Mouse (Mus musculus) hindbrain, embryonic 15.5 days (tissue): ENCODE measurements around the gene Arl4d. TPM values are rescaled to one million over a fixed set of nuclear protein-coding genes. Genes with fewer than 3 reads are reported as not detected.

Experiments used
- ATAC-seq: fragments of 200-750 bp; cut with Nextera tagmentation; 2 replicates; pipeline ENCODE4 v1.8.0; 2017; ENCODE audit warnings: low read depth, moderate number of reproducible peaks, moderate TSS enrichment; ENCODE audit not compliant: low FRiP score
- H3K27ac ChIP-seq: fragments of 300-500 bp; sonication (generic); replicated peaks from 2 replicates; pipeline ENCODE4 v1.5.1; 2015; ENCODE audit warnings: mild to moderate bottlenecking, inconsistent platforms
- H3K27me3 ChIP-seq: fragments of 300-500 bp; sonication (generic); 2 replicates; pipeline ENCODE4 v1.6.1; 2015; ENCODE audit warnings: control low read depth, inconsistent platforms
- H3K36me3 ChIP-seq: fragments of 300-500 bp; sonication (generic); 2 replicates; pipeline ENCODE4 v1.6.1; 2015; ENCODE audit warnings: control low read depth, inconsistent platforms
- H3K4me1 ChIP-seq: fragments of 300-500 bp; sonication (generic); replicated peaks from 2 replicates; pipeline ENCODE4 v1.6.1; 2015; ENCODE audit warnings: control low read depth, inconsistent platforms
- H3K4me2 ChIP-seq: fragments of 300-500 bp; sonication (generic); 2 replicates; pipeline ENCODE4 v1.6.1; 2015; ENCODE audit warnings: moderate library complexity, mild to moderate bottlenecking, inconsistent platforms
- H3K4me3 ChIP-seq: fragments of 300-500 bp; sonication (generic); 2 replicates; pipeline ENCODE4 v1.5.1; 2015; ENCODE audit warnings: mild to moderate bottlenecking, inconsistent platforms
- H3K9ac ChIP-seq: fragments of 300-500 bp; sonication (generic); 2 replicates; pipeline ENCODE4 v1.6.1; 2015; ENCODE audit warnings: inconsistent platforms
- H3K9me3 ChIP-seq: fragments of 300-500 bp; sonication (generic); 2 replicates; pipeline ENCODE4 v1.6.1; 2016; ENCODE audit warnings: control low read depth, inconsistent platforms
- WGBS: fragments of 180-500 bp; shearing (Covaris S2); methylation state at CpG from one replicate; pipeline ENCODE4 v1.1.7; 2015; 5-methylcytosine and 5-hydroxymethylcytosine counted together
- polyA plus RNA-seq: library from polyadenylated mRNA; unstranded; fragments of >200 nt; fragmentation: Nextera tagmentation; extraction: Ambion mirVana; gene quantifications from 2 replicates; pipeline ENCODE4 v1.2.1, GENCODE M21; 2015

Arl4d gene
- polyA plus RNA-seq, 1 experiment from 2014 or later: 5.6 TPM

DNA sequence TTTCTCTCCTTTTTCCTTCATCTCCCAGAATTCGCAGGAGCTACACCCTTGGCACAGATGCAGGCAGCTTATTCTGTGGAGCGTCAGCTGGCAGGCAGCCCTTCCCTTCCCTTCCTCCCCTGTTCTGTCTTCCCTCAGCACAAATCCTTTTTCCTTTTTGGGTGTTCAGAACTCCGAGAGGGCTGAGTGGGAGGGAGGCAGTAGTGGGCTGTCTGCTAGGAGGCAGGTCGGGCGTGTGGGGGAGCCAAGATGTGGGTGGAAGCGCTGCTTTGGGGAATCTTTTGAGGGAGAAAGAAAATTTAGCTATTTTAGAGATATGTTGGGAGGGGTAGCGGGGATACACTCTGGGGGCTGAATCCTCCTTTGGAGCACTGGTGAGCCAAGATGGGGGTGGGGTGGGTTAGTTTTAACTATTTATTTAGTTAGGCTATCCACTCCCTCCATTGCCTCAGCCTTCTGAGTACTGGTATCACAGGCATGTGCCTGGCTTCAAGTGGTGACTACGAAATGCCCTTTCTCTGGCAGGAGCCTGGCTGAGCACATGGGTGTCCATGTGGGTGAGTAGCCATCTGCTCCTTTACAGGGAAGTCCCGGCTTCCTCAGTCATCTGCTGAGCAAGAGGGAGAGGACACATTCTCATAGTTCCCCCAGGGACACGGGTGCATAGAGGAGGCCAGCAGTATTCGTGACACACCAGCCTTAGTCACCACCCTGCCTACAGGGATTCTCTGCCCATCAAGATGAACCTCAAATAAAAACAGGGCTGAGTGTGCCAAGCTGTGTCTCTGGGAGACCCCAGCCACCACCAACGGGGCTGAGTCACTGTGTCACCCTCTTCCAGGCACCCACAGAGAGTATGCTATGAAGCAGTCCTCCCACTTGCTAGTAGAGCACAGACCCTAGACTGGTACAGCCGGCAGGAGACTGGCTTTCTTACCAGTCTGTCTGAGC, 22.3 kb downstream of the Arl4d start:
- Histone ChIP-seq H3K4me3 (no peak overlapping the region), H3K4me2 (peak overlapping the region; percentile 27; the same call in 1 of the 2 replicates), H3K27me3 (no peaks in the 10 kb centered on the region), H3K9ac (no peak overlapping the region), H3K9me3 (no peaks in the 10 kb centered on the region), H3K4me1 (peaks cover 11% of the 10 kb centered on the region), H3K36me3 (no peaks in the 10 kb centered on the region), H3K27ac (peak overlapping the region; percentile 51)
- no peak for ATAC-seq
- 49% methylated on average over 13 of the region's 13 CpGs for WGBS

DNA sequence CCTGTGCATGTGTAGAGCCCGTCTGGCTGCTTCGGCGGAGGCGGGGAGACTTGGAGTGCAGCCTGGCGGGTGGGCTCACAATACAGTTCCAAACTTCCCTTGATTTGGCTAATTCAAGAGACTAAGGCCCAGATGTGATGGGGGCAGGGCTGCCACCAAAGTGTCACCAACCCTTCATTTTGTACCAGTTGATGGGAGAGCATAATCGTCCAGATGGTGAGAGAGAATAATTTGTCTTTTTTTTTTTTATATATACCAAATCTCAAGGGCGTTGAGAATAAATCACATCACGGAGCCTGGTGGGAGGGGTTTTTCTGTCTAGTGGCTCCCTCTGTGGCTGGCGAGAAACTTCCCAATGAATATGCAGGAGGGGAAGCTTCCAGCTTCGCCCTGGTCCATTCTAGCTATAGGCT, 24.4 kb downstream of the Arl4d start:
- no peaks in the 10 kb centered on the region for H3K36me3 ChIP-seq
- H3K4me3 ChIP-seq: no peak overlapping the region
- no peaks in the 10 kb centered on the region for H3K27me3 ChIP-seq
- ATAC-seq: no peak
- no peak overlapping the region for H3K4me2 ChIP-seq
- H3K9ac ChIP-seq: no peak overlapping the region
- peaks cover 11% of the 10 kb centered on the region for H3K4me1 ChIP-seq
- 0 out of 2 replicates have a peak overlapping the region, but pooled peaks have one; percentile 14 for H3K27ac ChIP-seq
- 41% methylated on average over 10 of the region's 10 CpGs for WGBS
- H3K9me3 ChIP-seq: no peaks in the 10 kb centered on the region

DNA sequence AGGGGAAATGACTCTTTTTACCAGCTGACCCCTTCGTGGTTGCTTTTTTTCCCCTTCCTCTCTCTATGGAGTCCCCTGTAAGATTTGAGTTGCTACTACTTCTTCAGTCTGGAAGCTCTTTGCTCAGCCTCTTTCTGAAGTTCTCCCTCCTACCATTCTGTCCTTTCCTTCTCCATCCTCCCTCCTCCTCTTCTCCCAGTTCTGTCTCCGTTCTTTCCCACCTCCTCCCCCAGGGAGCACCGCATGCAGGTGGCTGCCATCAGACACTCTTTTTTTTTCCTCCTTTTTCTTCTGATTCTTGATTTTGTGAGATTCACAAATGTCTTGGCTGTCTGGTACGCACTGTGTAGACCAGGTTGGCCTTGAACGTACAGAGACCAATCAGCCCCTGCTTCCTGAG, 25.0 kb downstream of the Arl4d start:
- 60% methylated on average over 5 of the region's 5 CpGs for WGBS
- ATAC-seq: no peak
- H3K36me3 ChIP-seq: no peaks in the 10 kb centered on the region

DNA sequence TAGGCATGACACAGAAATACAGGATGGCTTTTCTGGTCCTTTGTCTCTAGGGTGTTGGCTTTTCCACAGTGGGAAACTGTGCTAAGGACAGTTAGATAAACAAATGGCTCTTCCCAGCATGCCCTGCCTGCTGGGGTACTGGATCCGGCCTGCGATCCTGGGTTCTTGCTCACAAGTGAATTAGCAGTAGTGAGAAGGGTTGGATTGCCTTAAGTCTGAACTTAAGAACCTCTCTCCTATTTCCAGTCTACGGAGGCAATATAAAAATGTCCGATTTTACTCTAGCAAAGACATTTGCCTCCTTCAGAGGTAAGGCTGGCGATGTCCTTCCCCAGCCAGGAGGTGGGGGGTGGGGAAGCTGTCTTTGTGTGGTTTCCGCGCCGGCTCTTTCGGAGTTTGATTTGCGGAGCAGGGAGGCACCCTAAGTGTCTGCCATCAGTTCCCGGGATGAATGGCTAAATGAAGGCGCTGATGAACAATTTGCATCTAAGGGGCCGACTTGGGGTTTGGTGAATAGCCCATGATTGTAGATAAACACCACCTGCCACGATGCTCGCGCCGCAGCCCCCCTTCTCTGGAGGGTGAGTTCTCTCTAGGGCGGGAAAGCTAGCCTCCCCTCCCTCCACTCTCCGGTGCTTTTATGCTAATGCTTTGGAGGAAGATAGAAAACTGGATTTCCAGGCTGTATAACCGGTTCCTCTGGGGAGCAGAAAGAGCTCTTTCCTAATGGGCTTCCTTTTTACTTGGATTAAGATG, 30.7 kb downstream of the Arl4d start:
- H3K4me1 ChIP-seq: peaks cover 16% of the 10 kb centered on the region
- H3K27ac ChIP-seq: peak overlapping the region; percentile 71
- H3K4me3 ChIP-seq: peak overlapping the region; percentile 28
- peak overlapping the region; percentile 26 for H3K9ac ChIP-seq
- WGBS: 2% methylated on average over 20 of the region's 20 CpGs
- no peaks in the 10 kb centered on the region for H3K36me3 ChIP-seq
- ATAC-seq: peak; percentile 60; the same call in 1 of the 2 replicates
- peak overlapping the region; percentile 56 for H3K4me2 ChIP-seq
- no peaks in the 10 kb centered on the region for H3K27me3 ChIP-seq
- no peaks in the 10 kb centered on the region for H3K9me3 ChIP-seq

More for the DNA sequence above, 25.0 kb downstream of the Arl4d start:
- peaks cover 14% of the 10 kb centered on the region for H3K4me1 ChIP-seq
- no peak overlapping the region for H3K27ac ChIP-seq
- H3K4me3 ChIP-seq: no peak overlapping the region
- no peak overlapping the region for H3K4me2 ChIP-seq
- no peaks in the 10 kb centered on the region for H3K9me3 ChIP-seq
- no peaks in the 10 kb centered on the region for H3K27me3 ChIP-seq
- no peak overlapping the region for H3K9ac ChIP-seq

DNA sequence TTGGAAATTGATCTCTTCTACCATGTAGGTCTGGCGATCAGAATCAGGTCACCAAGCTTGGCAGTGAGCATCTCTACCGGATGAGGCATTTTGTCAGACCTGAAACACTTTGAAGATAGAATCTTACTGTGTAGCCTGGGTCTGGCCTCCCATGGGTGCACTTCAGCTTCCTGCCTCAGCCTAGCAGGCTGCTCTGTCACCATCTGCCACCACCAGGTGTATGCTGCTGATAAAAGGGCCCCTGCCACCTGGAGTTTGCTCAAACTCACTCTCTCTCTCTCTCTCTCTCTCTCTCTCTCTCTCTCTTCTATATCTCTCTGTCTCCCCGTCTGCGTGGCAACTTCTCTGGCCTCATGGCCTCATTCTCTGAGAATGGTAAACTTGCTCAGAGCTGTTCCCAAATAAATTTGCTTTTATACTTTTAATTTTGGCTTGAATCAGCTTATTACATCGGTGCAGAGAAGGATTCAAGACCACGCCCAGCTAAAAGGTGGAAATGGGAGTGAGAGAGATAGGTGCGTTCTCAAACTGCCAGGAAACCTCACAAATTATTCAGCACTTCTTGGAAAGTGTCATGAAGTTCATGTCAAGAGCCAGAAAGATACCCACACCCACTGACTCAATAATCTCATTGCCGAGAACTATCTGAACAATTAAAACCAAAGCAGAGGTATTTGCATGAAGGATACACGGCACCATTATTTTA, 32.0 kb downstream of the Arl4d start:
- ATAC-seq: no peak
- no peak overlapping the region for H3K27ac ChIP-seq

DNA sequence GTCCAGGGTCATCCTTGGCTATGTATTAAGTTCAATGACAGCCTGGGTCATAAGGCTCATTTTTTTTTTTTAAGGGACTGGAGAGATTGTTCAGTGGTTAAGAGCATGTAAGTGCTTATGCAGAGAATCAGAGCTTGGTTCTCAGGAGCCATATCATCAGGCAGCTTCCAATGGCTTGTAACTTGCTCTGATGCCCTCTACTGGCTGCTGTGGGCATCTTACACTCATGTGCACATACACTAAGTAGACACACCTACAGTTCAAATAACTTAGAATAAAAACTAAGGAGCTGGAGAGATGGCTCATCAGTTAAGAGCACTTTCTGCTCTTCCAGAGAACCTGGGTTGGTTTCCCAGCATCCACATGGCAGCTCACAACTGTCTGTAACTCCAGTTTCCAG, 32.8 kb downstream of the Arl4d start:
- ATAC-seq: no peak
- Histone ChIP-seq H3K27me3 (no peaks in the 10 kb centered on the region), H3K4me2 (no peak overlapping the region), H3K36me3 (no peaks in the 10 kb centered on the region), H3K4me3 (no peak overlapping the region), H3K9me3 (no peaks in the 10 kb centered on the region), H3K4me1 (peaks cover 16% of the 10 kb centered on the region), H3K9ac (no peak overlapping the region), H3K27ac (no peak overlapping the region)

More for the DNA sequence above, 32.0 kb downstream of the Arl4d start:
- peaks cover 16% of the 10 kb centered on the region for H3K4me1 ChIP-seq
- H3K36me3 ChIP-seq: no peaks in the 10 kb centered on the region
- H3K27me3 ChIP-seq: no peaks in the 10 kb centered on the region
- no peak overlapping the region for H3K9ac ChIP-seq
- no peak overlapping the region for H3K4me2 ChIP-seq
- no peaks in the 10 kb centered on the region for H3K9me3 ChIP-seq
- H3K4me3 ChIP-seq: no peak overlapping the region
- 88% methylated on average over 9 of the region's 9 CpGs for WGBS

DNA sequence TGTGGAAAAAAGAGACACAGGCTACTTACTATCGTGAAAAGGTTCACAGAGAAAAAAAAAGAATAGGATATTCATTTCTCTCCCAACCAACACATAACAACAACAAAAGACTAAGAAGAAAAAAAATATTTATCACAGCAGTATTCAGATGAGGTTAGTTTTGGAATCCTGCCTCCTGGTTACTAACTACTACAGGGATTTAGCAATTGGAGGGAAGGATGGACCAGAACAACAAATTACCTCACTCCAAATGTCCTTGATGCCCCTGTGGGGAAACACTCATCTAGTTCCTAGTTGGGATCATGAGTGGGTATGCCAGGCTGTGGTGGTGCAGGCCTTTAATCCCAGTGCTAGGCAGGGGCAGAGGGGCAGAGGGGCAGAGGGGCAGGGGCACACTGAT, 34.2 kb downstream of the Arl4d start:
- no peak overlapping the region for H3K27ac ChIP-seq
- H3K9ac ChIP-seq: no peak overlapping the region
- no peak overlapping the region for H3K4me3 ChIP-seq
- H3K4me2 ChIP-seq: no peak overlapping the region
- no peaks in the 10 kb centered on the region for H3K36me3 ChIP-seq
- H3K27me3 ChIP-seq: no peaks in the 10 kb centered on the region
- WGBS: 92% methylated on average over 1 of the region's 1 CpGs
- H3K4me1 ChIP-seq: peaks cover 22% of the 10 kb centered on the region
- ATAC-seq: no peak
- no peaks in the 10 kb centered on the region for H3K9me3 ChIP-seq

DNA sequence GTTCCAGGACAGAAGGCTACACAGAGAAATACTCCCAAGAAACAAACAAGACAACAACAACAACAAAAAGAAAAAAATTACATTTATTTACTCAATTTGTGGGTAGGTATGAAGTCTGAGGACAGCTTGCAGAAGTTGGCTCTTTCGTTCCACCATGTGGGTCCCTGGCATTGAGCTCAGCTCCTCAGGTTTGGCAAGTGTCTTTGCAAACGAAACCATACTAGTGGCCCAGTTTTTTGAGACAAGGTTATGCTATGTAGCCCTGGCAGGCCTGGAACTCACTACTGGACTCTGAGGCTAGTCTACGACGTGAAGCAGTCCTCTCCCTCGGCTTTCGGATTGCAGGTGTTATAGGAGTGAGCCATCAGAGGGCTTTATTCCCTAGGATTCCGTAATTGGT, 34.6 kb downstream of the Arl4d start:
- H3K9ac ChIP-seq: no peak overlapping the region
- no peak for ATAC-seq
- H3K9me3 ChIP-seq: no peaks in the 10 kb centered on the region
- no peaks in the 10 kb centered on the region for H3K27me3 ChIP-seq
- no peak overlapping the region for H3K4me2 ChIP-seq
- peaks cover 22% of the 10 kb centered on the region for H3K4me1 ChIP-seq
- H3K27ac ChIP-seq: no peak overlapping the region
- no peak overlapping the region for H3K4me3 ChIP-seq
- WGBS: 63% methylated on average over 7 of the region's 7 CpGs
- no peaks in the 10 kb centered on the region for H3K36me3 ChIP-seq

DNA sequence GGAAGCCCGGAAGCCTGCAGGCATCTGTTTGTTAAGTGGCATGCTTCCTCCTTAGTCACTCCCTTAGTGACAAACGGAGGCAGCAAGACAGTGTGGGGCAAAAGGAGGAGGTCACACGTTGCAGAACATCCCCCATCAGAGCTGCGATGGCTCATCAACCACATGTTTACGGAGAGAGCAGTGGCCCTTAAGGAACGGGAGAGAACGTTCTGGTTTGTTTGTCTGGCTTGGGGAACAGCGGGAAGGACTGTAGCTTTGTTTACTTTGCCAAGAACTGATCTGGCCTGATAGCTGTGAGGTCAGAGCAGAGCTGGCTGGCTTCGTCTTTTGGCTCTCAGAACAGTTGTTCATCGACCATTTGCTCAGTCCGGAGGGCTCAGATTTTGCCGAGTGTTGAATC, 35.1 kb downstream of the Arl4d start:
- Histone ChIP-seq H3K27me3 (no peaks in the 10 kb centered on the region), H3K9ac (no peak overlapping the region), H3K4me2 (no peak overlapping the region), H3K27ac (no peak overlapping the region), H3K9me3 (no peaks in the 10 kb centered on the region), H3K4me1 (peaks cover 18% of the 10 kb centered on the region), H3K4me3 (no peak overlapping the region), H3K36me3 (no peaks in the 10 kb centered on the region)
- 44% methylated on average over 12 of the region's 12 CpGs for WGBS
- ATAC-seq: no peak

DNA sequence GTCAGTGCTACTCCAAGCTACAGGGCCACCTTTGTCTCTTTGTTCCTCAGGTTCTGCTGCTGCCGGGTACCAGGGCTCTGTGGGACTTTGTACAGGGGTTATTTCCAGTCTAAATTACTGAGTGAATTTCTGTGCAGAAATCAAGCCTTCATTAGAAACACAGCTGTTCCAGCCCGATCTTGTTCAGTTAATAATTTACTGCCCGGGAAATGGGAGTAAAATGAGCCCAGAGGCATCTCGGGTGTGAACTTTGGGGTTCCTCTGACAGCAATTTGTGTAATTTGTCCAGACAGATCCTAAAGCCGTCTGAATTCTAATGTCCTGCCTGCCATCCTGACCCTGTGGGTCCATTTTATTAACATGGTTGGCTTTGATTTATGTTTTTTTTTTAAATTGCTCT, 38.7 kb downstream of the Arl4d start:
- Histone ChIP-seq H3K4me3 (no peak overlapping the region), H3K4me2 (no peak overlapping the region), H3K36me3 (no peaks in the 10 kb centered on the region), H3K9me3 (no peaks in the 10 kb centered on the region), H3K4me1 (peaks cover 7% of the 10 kb centered on the region; the same call in 1 of the 2 replicates), H3K27ac (no peak overlapping the region), H3K27me3 (no peaks in the 10 kb centered on the region), H3K9ac (no peak overlapping the region)
- WGBS: 42% methylated on average over 5 of the region's 5 CpGs
- ATAC-seq: no peak

DNA sequence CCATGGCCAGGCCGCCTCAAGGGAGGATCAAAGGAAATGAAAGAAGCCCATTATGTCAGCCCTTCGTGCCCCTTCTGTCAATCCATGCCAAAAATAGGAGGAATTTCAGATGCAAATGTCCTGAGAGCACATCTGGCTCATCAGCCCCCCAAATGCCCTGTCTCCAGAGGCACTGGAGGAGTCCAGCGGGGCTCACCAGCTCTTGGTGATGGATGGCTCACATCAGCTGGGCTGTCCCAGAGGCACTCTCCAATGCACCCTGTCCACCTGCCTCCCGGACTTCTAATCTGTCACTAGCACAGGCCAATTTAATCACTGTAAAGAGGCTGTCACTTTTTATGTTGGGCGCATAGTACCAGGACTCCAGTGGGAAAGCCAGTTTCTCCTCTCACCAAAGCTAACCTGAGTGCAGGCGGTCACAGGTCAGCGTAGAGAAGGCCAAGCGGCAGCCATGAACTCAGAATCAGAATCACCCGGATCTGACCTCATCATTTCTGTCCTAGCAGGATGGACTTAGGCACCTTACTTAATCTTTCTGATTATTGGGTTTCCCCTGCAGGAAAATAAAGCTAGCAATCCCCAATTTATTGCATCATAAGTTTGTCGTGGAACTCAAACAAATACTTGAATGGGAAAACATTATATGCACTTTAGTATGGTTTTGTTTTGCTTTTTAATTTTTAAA, 41.6 kb downstream of the Arl4d start:
- Histone ChIP-seq H3K9me3 (no peaks in the 10 kb centered on the region), H3K36me3 (no peaks in the 10 kb centered on the region), H3K4me3 (no peak overlapping the region), H3K9ac (no peak overlapping the region), H3K4me2 (no peak overlapping the region), H3K27me3 (no peaks in the 10 kb centered on the region), H3K27ac (no peak overlapping the region), H3K4me1 (0 out of 2 replicates have a peak, but pooled peaks cover 7% of the 10 kb centered on the region)
- 64% methylated on average over 10 of the region's 10 CpGs for WGBS
- no peak for ATAC-seq
